Mouse (Mus musculus) WW6 (cell line): Measurements from ENCODE around the gene Dgat2.

Source experiments
- DNase-seq: peaks from one replicate; pipeline ENCODE4 v3.0.0-alpha.2; 2013; ENCODE audit warnings: low read depth, low spot score

The Dgat2 gene

DNA sequence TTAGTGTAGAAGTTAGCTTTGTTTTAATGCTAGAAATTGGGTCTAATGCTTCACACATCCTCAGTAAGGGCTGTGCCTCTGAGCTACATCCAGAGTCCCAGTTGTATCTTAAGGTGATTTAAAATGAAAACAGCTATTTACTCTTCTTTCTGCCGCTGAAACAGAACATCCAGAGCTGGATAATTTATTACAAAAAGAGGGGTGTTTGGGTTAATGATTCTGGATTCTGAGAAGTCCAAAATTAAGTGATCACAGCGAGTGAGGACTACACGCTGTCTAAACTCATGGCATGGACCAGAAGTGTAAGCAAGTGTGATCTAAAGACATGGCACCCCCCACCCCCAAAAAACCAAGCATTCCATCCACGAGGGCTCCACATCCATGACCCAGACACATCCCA is 11.4 kb upstream of the Dgat2 start:
- no peak for DNase-seq

DNA sequence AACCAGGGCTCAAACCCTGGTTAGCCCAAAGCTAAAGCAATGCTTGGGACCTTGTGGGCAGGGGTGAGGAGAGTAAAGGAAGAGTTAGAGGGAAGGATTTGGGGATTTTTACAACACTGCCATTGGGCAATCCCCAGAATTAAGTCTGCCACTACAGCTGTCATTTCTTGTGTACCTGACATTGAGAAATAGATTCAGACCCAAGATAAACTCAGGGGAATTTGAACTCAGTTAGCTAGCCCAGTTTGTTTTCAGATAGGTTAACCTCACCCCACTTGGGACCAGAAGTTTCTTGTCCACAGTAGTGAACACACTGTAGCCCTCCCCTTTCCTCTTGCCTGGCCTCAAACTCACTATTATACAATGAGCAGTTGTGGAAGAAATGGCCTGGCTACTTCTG is 8.9 kb upstream of the Dgat2 start:
- no peak for DNase-seq

DNA sequence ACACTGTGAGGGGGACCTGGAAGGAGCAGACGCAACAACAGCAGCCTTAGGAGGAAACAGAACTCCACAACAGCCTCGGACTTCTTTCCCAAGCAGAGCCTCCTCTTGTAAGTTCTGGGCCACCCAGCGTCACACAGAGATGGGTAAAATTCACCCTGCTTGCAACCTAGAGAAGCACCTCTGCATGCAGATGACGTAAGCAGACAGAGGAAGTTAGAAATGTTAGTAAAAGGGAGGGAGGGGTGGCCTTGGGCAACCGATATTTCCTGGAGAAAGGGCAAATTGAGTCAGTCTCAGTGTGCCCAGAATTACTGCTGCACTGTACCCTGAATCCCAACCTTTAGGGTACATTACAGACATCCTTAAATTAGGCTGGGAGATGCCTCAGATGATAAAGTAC is 7.4 kb upstream of the Dgat2 start:
- DNase-seq = no peak

DNA sequence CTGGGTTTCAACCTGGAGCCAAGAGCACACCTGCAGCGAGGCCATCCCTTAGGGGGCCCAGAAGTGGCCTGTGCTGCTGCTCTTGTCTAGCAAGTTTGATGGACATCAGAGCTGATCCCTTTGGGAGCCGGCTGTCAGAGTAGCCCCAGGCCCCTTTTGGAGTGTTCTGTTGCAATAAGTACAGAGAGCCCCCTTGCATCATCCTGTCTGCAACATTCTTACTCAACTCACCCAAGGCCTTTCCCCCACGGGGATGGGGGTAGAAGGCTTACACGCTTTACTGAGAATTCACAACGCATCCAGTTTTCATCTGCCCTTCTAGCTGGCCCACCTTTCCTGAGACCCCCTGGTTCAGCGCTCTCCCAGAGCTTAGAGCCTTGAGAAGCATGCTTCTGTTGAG is 6.1 kb upstream of the Dgat2 start:
- no peak for DNase-seq

DNA sequence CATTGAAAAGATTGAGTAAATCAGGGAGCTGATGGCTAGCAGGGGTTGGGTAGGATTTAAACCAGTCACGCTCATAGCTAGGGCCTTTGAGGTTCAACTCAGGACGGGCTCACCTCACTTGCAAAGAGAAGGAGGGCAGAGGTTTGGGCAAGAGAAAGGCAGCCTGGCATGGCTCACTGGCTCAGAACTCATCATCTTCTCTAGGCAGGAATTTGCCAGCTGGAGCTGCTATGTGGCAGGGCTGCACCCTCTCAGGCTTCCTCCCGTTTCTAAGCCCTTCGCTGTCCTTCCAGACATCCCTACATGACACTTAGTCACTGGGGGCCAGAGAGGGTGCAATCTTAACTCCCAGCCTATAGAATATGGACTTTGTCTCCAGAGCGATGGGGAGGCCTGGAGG is 4.9 kb upstream of the Dgat2 start:
- DNase-seq = no peak

DNA sequence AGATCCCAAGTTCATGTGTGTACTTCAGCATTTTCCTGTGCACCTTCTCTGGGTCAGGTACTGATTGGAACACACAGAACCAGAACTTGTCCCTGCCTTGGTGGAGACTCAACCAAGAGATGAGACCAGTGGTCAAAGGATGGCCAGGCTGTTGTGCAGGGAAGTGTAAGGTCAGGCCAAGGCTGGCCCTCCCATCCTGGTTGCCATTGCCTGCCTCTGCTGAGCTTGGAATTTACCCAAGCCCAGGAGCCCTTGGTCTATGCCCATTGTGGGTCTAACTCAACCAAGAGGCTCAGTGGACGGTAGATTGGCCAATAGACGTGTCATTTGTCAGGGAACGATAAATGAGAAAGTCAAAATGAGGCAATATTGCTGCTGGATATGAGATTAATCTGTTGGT is 2.9 kb upstream of the Dgat2 start:
- no peak for DNase-seq

DNA sequence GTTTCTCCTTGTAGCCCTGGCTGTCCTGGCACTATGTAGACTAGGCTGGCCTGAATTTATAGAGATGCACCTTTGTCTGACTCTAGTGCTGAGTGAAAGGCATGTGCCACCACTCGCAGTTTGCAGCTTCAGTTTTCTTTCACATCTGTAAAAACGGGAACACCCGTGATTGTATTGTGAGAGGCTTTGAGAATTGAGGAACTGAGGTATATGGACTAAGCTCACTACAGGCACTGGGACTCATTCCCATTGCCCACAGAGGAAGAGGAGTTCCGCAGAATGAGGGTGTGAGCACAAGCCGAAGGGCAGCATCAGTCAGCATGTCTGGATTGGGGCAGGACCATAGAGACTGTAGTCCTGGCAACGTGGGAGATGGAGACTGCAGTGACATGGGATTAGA is 1.2 kb upstream of the Dgat2 start:
- no peak for DNase-seq

DNA sequence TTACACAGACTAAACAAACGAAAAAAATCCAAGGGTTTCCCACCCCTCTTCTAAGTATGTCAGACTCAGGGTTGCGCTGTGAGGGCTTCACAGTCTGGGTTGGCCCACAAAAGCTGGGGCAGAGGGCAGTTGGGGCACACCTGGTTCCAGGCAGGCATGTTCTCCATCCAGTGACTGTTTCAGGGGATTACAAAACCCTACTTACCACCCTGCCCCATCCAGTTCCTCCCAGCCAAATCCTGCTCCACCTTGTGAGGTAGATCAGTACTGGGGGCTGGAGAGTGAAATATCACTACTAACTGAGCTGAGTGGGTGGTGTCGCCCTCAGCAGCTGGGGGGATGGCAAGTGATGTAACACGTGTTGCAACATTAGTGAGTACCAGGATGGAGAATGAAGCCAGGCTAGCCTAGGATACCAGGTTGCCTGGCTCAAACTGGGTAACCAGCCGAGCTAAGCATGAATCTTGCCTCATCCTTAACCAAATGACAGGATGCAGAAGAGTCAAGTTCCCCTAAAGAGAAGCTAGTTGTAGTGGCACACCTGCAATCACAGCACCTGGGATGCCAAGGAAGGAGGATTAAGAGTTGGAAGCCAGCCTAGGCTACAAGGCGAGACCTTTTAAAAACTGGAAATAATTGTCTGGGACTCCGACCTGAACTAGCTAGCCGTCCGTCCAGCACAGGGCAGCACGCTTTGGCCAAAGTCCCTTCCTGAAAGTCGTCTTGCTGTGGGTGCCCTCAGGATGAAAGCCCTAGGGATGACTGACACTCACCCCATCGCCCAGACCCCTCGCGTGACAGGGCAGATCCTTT is 694 bp downstream of the Dgat2 start:
- DNase-seq = no peak

DNA sequence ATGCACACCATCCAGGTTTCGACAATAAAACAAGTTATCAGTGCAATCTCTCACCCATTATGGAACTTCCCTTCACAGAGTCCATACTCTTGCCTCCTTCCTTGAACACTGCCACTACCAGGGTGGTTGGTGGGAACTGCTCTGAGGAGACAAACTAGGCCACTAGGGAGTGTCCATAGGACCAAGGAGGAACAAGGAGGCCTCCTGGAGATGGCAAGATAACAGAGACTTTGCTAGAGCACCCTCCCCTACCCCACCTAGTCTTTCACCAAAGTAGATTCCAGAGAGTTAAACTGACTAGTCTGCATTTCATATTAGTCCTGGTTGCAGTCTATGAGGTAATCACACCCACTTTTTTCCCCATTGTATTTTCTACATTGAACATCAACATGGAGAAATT is 2.4 kb downstream of the Dgat2 start:
- no peak for DNase-seq

DNA sequence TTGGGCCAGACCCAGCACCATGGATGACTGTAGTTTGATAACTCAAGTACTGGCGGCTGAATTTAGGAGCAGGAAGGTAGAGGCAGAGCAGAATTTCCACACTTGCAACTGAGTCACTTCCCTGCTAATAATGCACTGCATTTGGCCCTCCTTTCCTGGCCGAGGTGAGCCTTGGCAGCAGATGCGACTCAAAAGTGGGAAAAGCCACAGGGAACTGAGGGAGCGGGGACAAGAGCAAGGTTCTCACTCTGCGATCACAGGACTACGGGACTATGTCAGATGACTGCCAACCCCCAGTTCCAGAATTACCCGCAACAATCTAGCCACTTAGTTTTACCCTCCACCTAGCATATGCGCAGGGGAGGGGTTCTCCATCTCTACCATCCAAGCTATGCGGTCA is 3.2 kb downstream of the Dgat2 start:
- no peak for DNase-seq

DNA sequence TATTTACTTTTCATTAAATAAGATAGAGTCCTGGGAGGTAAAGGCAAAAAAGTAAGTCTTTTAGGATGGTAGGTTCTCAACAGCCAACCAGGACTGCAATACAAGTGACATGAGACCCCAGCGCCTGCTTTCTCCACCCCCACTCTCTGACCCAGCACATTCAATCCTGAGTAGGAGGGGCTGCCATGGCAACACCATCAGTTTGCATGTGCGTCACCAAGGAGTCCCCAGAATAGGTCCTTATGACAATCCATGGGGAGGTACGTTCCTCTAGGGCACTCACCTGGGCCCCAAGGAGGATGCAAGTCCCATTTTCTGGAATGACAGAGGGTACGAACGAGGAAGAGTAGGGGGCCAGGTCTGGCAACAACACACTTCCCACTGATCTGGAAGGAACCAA is 5.1 kb downstream of the Dgat2 start:
- no peak for DNase-seq

DNA sequence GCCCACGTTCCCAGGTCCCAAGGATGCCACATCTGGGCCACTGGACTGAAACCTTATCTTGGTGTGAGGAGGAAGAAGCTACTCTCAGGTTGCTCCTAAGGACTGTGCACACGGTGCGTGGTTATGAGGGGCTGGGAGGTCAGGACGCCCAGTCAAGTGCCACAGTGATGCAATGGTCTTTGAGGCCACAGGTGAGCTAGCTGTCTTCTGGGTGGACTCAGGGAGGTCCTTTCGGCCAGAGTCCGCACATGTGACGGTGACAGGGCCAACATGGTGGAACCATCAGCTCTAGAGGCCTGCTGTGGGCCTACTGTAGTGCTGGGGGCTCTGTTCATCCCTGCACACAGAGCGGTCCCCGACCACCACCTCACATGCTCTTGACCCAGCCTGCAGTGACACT is 6.9 kb downstream of the Dgat2 start:
- DNase-seq = no peak

DNA sequence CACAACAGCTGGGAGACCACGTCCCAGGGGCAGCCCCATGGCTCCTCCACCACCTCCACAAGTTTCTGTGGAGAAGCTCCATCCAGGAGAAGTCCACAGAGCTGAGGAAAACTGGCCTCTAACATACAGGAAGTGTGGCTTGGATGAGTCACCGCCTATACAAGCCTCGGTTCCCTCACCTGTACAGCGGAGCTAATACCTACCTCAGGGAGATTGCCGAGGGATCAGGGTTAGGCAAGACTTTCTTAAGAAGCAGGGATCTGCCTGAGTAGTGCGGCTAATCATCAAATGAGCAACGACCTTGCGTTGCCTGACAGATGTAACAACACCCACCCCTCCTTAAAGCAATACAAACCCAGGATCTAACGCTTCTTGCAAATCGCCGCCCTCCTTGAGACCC is 7.4 kb downstream of the Dgat2 start:
- DNase-seq = no peak

DNA sequence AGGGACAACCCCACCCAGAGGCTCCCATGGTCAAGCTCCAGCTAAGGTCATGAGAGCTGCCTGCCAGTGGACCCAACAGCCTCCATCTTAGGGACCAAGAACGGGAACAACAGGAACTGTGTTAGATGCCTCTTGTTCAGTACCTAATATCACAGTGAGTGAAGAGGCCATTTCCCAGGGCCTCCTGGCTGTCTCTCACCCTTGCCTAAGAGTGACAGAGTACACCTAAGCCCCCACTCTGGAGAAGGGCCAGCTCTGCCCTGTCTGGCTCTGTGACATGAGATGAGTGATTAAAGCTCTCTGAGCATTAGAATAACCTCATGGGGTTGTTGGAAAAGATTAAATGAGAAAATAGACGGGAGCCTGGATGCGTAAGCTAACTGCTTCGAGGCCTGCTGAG is 8.5 kb downstream of the Dgat2 start:
- no peak for DNase-seq

DNA sequence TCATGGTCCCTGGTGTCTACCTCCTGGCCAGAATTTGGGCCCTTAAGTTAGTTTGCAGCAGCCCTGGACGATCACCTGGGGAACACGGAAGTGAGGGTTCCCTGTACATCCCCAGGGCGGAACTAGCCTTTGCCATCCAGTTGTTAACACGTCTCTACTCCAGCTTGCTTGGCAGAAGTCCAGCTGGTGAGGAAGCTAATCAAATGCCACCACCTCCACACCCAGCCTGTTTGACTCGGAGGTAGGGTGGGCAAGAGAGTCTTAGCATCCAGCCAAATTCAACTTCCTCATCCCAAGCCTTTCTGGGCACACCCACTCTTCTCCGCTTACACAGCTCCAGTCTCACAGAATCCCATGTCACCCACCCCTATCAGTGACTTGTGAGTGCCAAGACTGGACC is 9.6 kb downstream of the Dgat2 start:
- no peak for DNase-seq

DNA sequence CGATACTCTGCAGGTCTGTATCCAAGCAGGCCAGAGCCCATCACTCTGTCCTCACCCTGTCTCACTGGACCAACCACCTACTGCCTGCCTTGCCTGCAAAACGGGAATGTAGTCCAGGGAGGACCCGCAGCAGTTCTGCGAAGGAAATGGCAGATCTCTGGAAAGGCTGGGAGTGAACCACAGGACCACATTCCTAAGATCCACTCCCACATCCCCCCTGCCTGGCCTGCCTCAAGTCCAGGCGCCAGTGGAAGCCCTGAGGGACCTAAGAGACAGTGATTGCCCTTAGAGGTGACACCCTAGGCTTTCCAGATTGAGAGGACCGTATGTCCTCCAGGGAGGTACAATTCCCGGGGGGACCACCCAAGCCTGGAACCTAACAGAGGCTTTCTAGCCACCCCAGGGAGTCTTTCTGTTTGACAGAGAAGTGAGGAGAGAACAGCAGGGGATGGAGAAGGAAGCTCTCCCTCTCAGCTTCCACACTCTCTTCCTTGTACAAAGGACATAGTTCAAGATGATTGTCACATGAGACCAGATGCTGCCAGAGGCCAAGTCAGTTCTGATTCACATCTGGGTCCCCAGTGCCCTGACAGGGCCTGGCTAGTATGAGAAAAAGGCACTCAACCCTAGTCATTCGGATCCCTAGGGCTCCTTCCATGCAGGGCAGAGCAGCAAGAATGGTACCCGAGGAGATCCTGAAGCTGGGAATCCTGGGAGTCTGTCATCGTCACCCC is 10.6 kb downstream of the Dgat2 start:
- DNase-seq = no peak

DNA sequence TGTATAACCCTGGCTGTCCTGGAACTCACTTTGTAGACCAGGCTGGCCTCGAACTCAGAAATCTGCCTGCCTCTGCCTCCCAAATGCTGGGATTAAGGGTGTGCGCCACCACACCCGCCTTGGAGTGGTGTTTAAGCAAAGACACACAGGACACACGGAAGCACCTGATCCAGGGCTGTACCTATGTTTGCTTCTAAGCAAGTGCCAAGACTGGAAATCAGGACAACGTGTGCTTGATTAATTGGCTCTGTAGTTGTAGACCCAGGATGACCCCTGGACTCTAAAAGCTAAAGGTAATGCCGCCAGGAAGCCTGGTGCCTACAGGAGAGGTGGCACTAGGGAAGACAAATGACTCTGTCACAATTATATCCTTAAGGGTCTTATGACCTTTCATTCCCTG is 12.0 kb downstream of the Dgat2 start:
- DNase-seq = no peak

DNA sequence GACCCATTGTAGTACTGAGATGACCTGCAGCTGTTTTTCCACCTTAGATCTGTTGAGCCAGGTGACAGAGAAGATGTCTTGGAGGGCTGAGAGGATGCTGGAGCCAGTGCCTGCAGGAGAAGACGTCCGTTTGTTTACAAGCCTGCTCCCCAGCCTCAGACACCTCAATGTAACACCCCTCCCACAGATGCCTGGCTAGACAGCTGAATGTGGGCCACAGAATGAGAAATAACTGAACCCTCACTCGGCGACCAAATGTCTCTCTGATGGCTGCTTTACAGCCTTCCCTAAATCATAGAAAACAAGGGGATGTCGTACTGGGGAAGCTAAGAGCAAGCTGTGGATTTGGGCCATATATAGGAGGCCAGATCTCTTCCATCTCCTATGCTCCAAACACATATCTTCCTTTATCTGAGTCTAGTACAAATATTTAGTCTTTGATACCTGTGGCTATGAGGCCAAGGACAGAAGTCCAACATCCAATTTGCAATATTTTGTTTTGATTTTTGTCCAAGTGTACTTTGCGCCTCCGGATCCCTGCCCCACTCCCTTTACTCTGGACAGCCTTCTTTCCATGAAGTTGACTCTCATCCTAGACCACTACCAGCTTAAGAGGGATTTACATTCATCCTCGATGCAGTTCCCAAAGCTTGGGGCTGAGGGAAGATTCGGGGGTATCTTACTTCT is 12.7 kb downstream of the Dgat2 start:
- DNase-seq = no peak

DNA sequence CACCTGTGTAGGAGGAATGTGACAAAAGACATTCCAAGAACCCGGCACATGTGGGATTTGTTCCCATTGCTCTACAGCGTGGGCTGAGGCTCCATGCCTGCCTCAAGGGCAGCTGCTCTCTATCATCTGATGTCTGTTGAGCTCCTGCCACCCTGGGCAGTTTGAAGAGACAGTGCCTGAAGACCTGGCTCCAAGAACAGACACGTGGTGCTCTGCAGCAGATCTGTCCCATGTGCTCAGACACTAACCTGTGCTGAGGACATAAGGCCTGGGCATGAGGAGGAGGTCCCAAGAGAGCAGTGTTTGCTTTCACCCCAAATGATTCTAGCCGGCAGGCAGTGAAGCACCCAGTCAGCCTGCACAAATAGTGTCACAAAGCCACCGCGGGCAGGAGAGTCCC is 13.8 kb downstream of the Dgat2 start:
- no peak for DNase-seq

DNA sequence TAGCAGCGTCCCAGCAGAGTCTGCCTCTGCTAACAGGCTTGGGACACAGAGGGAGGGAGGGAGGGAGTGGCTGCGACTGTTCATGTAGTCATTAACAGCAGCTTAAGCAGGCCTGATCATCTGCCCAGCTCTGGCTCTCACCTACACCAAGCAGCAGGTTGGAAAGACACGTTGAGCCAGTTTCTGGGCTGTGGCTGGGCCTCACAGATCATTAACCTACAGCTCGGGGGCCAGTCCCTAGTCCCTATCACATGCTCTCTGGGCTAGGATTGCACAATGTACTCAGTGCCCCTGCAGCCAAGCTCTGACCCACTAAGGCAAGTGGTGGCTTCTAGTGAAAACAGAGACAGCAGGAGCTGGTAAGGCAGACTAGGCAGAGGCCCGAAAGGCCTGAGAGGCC is 14.6 kb downstream of the Dgat2 start:
- no peak for DNase-seq

DNA sequence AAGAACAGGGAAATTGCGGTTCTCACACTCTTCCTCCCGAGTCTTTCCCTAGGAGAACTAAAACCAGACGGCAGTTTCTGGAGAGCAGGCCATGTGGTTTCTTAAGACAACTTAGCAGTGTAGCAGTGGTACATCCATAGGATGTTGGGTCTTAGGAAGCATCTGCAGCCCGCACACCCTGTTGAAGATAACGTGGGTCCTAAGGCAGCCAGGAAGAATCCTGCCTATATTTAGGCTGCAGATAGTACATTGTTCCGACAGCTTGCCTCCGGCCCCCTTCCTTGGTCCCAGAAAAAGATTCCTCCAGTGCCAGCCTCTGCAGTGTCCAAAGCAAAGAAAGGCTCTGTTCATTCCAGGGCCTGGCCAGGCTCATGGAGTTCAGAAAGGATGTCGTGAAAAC is 16.4 kb downstream of the Dgat2 start:
- no peak for DNase-seq

DNA sequence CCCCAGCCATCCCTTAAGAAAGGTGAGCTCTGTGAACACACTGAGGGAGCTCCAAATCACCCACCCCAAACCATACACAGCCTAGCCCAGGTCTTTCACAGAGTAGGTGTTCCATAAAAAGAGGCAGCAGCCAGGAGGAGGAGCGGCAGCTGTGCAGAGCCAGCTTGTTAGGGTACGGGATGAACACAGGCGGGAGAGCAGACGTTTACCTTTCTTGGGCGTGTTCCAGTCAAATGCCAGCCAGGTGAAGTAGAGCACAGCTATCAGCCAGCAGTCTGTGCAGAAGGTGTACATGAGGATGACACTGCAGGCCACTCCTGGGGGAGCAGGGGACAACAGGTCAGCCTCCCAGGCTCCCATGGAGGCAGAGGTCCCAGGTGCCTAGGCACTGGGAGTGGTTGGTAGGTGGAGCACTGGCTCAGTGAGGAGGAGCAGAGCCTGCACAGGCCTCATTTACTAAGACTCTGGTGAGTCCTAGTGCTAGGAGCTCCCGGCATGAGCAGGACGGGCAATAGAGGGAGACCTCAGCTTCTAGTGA is 17.6 kb downstream of the Dgat2 start:
- DNase-seq = no peak

DNA sequence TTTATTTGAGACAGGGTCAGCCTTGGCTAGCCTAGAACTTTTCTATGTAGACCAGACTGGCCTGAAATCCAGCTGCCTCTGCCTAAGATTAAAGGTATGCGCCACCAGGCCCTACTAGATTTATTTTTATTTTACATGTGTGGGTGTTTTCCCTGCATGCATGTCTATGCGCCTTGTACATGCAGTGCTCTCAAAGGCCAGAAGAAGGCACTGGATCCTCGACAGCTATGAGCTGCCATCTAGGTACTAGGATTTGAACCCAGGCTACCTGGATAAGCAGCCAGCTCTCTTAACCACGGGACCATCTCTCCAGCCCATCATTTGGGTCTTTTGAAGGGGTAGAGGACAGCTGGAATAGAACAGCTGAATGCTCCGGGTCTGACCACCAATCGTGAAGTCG is 20.1 kb downstream of the Dgat2 start:
- DNase-seq = no peak
